Mouse (Mus musculus): ENCODE measurements at regions not wholly inside any gene's neighbourhood (a gene's known extent, or its start where the extent isn't known, plus 50 kb on each side); places are given as distances from the start of the nearest gene placed in this dataset.

DNA sequence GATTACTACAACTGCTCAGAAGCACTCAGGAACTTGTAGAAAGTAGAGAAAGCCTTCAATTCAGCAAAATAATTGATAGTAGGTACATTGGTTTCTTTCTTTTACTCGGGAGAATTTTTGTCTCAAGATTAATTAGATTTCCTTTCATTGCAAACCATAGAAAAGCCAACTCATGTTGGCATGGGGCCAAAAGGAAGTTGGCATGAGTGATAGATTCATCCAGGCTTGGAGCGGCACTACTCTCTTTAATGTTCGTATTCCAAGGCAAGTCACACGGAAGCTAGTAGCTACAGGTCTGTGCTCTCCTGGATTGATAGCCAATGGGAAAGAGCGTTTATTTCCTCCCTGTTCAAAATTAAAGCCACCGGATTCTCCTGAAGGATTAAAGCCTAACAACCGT is 580.6 kb upstream of the A1bg start:
- no peak for TF ChIP-seq CTCF (conservative IDR thresholded peaks at IDR 0.05)
- no peak overlapping the region for H3K27ac ChIP-seq
- peak in 1 of 2 experiments; percentile 19 for DNase-seq (ENCODE audit: low spot score in 2 of 2)
- H3K4me3 ChIP-seq: no peak overlapping the region

DNA sequence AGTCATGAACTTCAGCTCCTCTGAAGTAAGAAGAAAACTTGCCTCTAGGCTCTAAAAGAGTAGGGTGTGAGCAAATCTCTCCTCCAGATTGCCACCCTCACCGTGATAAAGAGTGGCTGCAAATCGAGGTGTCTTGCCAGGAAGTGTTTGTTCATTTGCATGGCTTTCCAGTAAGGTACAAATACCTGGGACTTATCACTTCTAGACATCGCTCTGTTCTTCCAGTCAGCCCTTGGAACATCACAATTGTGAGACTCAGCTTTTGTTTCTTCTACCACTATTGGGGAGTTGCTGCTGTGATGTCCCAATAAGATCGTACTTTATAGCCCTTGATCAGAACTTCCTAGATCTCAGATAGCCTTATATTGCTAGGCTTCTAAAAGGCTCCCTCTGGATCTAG is 566.9 kb upstream of the A1bg start:
- no peak for DNase-seq (ENCODE audit: low spot score in 2 of 2)
- no peak overlapping the region for H3K27ac ChIP-seq
- TF ChIP-seq CTCF (conservative IDR thresholded peaks at IDR 0.05): no peak
- no peak overlapping the region for H3K4me3 ChIP-seq

DNA sequence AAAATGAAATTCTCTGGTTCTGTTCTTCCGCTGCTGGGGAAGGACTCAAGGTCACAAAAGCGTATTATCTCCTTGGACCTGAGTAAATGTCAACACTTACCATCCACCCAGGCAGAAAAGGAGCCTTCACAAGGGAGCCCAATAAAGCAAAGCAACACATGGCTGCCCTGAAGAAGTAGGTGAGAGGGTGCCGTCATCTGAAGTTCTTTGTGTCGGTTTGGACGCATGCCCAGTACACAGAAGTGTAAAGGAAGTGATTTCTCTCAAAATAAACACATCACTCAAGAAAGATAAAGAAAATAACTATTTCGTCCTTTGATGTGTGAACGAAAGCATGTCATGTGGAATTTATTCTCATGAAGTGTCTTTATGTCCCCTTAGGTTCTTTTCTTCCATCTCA is 559.0 kb upstream of the A1bg start:
- no peak for TF ChIP-seq CTCF (conservative IDR thresholded peaks at IDR 0.05)

DNA sequence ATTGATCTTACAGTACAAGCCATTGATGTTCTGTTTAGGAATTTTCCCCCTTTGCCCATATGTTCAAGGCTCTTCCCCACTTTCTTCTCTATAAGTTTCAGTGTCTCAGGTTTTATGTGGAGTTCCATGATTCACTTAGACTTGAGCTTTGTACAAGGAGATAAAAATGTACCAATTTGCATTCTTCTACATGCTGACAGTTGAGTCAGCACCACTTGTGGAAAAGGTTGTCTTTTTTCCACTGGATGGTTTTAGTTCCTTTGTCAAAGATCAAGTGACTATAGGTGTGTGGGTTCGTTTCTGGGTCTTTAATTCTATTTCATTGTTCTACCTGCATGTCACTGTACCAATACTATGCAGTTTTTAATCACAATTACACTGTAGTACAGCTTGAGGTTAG is 551.1 kb upstream of the A1bg start:
- no peak for TF ChIP-seq CTCF (conservative IDR thresholded peaks at IDR 0.05)
- H3K27ac ChIP-seq: no peak overlapping the region
- no peak for DNase-seq (ENCODE audit: low spot score in 2 of 2)
- H3K4me3 ChIP-seq: no peak overlapping the region

More for the DNA sequence above, 559.0 kb upstream of the A1bg start:
- Histone ChIP-seq H3K4me3 (no peak overlapping the region), H3K27ac (no peak overlapping the region)
- no peak for DNase-seq (ENCODE audit: low spot score in 2 of 2)

DNA sequence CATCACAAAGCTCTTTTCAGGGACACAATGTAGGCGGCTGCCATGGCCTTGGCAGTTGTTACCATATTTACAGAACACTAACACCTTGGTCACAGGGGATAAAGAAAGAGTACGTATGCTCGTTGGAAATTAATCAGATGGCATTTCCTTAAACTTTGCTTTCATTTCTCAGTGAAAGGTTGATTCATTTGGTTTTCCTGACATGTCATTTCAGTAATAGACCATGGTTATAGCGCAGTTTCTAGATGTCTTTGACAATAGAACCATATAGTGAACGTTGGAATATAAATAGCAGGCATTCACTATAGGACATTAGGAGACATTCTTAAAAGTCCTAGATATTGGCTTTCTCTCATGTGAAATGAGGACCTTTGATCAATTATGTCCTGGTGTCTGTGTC is 532.2 kb upstream of the A1bg start:
- Histone ChIP-seq H3K27ac (no peak overlapping the region), H3K4me3 (no peak overlapping the region)
- no peak for TF ChIP-seq CTCF (conservative IDR thresholded peaks at IDR 0.05)
- no peak for DNase-seq (ENCODE audit: low spot score in 2 of 2)

DNA sequence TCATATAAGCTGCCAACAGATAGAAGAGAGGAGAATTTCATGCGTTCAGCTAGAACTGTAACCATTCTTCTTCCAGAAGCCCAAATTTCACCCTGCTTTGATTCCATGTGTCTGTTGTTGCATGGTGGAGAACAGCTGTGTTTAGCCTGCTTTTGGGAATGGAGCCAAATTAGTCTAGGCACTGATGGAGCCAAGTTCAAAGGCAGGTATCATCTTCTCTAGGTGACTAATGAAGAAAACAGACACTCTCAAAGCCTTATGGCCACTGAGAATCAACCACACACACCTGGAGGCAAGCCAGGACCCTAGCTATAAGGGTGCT is 531.5 kb upstream of the A1bg start:
- no peak overlapping the region for H3K4me3 ChIP-seq
- DNase-seq (ENCODE audit: low spot score in 2 of 2): peak in 1 of 2 experiments; percentile 6
- no peak for TF ChIP-seq CTCF (conservative IDR thresholded peaks at IDR 0.05)
- H3K27ac ChIP-seq: no peak overlapping the region

DNA sequence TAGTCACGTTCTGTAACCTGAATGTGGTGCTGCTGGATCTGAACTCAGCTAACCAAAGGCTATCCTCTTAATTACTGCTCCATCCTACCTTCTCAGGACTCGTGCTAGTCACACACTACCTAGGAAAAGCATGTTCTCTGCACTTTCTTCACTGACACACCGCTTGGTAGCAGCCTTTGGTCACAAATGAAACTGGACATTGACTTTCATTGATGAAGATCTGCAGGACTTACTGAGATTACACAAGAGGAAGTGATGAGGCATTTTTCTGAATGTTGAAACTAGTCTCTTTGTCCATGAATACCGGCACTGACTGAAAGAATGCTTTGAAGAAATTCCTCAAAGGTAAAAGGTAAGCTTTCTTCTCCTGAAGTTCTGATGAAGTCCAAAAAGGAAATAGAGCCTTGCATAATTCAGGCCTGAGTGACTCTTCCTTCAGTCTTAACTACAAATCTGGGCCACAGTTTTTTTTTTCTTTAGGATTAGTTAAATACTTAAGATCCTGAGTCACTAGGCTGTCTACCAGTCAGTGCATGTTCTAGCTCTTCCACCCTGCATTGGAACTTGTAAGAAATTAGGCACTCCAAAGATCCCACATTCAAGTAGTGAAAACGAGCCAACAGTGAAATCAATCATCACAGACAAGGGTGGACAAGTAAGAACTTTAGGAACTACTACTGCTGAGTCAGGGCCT is 531.0 kb upstream of the A1bg start:
- Histone ChIP-seq H3K27ac (no peak overlapping the region), H3K4me3 (no peak overlapping the region)
- no peak for TF ChIP-seq CTCF (conservative IDR thresholded peaks at IDR 0.05)
- DNase-seq (ENCODE audit: low spot score in 2 of 2): no peak

DNA sequence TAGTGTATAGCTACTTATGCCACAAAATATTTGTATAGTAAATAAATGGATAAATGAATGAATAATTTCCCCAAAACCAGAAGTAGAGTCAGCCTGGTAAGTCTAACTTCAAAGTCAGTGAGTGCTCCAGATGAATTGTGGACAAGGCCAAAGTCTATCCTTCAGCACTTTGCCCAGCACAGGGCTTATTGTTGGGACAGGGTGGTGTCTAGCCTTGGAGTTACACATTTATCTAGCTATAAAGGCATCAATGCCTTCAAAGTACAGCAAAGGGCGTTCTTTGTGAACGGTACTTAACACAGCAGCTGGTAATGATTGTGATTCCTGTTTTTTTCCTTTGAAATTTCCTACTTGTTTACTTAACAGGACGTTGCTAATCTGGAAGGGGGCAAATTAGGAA is 527.4 kb upstream of the A1bg start:
- no peak overlapping the region for H3K4me3 ChIP-seq
- no peak for DNase-seq (ENCODE audit: low spot score in 2 of 2)
- TF ChIP-seq CTCF (conservative IDR thresholded peaks at IDR 0.05): no peak
- H3K27ac ChIP-seq: no peak overlapping the region

DNA sequence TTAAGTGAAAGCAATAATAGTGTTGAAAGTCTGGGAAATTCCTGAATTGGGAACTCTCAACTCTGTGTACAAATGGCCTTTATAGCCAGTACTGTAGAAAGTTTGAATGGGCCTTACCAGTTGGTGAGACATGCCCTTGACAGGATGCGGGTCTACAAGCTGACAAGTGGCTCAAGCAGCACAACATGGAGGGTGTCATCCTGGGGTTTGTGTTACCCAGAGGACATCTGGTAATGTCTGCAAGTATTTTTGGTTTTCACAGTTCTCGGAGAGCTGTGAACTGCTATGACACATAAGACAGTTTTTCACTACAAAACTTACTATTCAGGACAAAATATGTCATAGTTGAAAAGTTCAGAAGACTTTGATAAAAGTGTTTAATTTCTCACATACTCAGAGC is 525.7 kb upstream of the A1bg start:
- DNase-seq (ENCODE audit: low spot score in 2 of 2): no peak
- H3K4me3 ChIP-seq: no peak overlapping the region
- TF ChIP-seq CTCF (conservative IDR thresholded peaks at IDR 0.05): no peak
- H3K27ac ChIP-seq: no peak overlapping the region

DNA sequence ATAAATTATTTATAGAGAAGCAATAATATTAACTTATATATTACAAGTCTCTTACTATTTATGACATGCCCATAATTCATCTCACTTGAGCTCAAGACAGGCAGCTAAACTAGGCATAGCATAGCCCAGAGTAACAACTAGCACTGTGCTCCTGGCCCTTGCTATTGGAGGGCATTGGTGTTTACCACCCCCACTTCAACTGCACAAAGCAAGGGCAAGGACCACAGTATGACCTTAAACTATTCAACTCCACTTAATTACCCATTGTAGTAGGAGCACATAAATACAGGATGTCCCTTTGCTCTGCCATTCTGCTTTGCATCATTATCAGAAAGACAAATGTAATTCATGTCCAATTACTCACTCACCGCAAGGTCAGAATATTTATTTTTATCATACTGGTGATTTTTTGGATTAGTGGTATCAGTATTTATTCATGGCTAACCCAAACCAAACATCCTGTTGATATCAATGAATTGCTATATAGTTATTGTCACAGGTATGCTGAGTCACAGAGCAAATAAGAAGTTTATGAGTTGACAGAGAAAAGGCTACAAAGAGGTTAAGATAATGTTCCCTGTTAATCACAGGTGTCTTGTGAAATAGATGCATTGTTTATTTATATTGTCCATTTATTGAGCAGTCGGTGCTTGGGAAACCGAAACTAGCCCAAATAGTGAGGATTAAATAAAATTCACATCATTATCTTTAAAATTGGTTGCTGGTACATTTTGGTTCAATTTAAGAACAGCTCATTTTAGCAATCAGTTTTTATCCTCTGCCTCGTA is 523.4 kb upstream of the A1bg start:
- no peak for DNase-seq (ENCODE audit: low spot score in 2 of 2)
- Histone ChIP-seq H3K27ac (no peak overlapping the region), H3K4me3 (no peak overlapping the region)
- no peak for TF ChIP-seq CTCF (conservative IDR thresholded peaks at IDR 0.05)

DNA sequence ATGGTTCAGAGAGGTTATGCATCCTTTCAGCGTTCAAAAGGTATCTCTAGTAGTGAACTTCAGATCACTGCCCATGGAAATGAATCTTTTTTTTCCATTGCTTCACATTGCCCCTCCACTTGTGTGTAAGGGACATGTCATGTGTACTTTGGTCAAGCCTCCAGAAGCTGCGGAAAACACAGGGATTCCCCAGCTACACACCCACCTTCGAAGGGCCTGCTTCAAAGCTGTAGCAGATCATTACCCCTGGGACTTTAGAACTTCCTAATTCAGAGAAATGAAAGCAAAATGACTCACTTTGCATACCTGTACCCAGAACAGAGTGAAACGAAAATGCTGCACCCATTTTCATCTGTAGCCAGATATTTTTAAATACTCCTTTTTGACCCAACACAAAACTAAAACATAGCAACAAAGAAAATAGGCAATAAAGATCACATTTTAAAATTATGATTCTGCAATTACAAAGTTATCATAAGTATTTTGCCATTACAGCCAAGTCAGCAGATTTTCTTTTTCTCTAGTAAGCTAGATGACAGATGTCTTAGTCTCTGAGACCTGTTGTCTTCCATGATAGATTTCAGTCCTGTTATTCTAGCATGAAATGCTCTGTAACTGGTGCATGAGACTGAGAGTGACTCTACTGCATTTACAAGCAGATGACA is 519.1 kb upstream of the A1bg start:
- no peak for DNase-seq (ENCODE audit: low spot score in 2 of 2)
- H3K27ac ChIP-seq: no peak overlapping the region
- no peak overlapping the region for H3K4me3 ChIP-seq
- TF ChIP-seq CTCF (conservative IDR thresholded peaks at IDR 0.05): no peak

DNA sequence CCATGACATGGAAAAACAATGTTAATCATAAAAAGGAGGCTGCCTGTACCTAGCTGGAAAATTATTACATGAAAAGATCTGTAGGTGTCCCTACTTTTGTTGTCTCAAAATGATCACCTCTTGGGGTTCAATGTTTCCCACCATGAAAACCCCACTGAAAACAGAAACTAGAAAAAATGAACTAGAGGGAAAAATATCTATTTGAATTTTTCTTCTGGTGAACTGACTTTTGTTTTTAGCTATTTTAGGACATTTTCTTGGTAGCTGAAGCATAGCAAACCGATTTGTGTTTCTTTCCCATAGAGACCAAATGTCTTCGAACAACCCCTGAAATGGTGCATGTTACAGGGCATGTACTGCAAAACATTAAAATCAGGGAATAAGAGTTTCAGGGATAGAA is 518.2 kb upstream of the A1bg start:
- TF ChIP-seq CTCF (conservative IDR thresholded peaks at IDR 0.05): no peak
- H3K27ac ChIP-seq: no peak overlapping the region
- no peak for DNase-seq (ENCODE audit: low spot score in 2 of 2)
- no peak overlapping the region for H3K4me3 ChIP-seq

DNA sequence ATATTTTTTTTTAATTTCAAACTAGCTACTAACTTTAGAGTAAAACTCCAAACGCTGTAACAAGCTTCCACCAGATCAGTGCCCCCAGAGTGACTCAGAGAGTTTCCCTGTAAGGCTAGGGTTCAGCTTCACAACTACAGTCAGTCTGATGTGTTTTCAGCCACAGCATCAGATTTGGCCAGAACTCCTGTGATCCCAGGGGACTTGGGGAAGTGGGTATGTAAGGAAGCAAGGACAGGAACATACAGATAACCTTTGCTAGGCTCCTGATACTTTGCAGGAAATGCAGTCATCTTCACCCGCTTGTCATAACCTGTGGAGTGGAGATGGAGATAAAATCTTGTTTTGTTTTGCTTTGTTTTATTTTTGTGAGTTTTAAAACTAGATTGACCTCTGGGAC is 517.5 kb upstream of the A1bg start:
- no peak overlapping the region for H3K27ac ChIP-seq
- TF ChIP-seq CTCF (conservative IDR thresholded peaks at IDR 0.05): no peak
- H3K4me3 ChIP-seq: no peak overlapping the region
- DNase-seq (ENCODE audit: low spot score in 2 of 2): no peak
